Mouse (Mus musculus): Measurements from ENCODE around the gene Grb10. TPM values are rescaled to one million over a fixed set of nuclear protein-coding genes. Genes with fewer than 3 reads are reported as not detected.
A peak's percentile ranks its signal among the peaks of the same experiment; 100 is the strongest.

Grb10 gene
- polyA plus RNA-seq, 1 experiment from 2014 or later = 434 TPM

DNA sequence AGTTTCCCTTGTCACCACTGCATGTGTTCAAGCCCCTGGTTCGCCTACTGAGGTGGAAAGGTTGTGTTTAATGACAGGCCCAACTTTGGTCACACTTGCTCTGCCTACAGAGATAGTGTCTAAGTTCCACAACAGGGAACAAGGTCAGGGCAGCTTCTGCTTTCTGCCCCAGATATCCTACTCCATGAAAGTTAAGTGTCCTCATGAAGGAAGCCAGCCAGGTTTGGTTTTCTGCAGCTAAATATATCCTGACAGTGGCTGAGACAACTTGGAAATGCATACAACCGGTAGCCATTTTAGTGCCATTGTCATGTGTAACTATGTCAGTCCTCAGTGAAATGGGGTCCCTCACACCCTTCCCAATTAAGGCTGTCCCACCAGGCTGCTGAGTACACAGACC is 73.8 kb downstream of the Grb10 start:
- Histone ChIP-seq H3K9me3 (no peaks in the 10 kb centered on the region), H3K27me3 (no peaks in the 10 kb centered on the region), H3K9ac (no peak overlapping the region), H3K4me3 (no peak overlapping the region), H3K4me2 (no peak overlapping the region), H3K36me3 (peaks cover 28% of the 10 kb centered on the region; the same call in 1 of the 2 replicates), H3K27ac (peak overlapping the region; percentile 73), H3K4me1 (peaks cover 60% of the 10 kb centered on the region)
- 91% methylated on average over 2 of the region's 2 CpGs for WGBS
- no peak for ATAC-seq (ENCODE audit: insufficient number of reproducible peaks, low FRiP score, low TSS enrichment, low read depth)

DNA sequence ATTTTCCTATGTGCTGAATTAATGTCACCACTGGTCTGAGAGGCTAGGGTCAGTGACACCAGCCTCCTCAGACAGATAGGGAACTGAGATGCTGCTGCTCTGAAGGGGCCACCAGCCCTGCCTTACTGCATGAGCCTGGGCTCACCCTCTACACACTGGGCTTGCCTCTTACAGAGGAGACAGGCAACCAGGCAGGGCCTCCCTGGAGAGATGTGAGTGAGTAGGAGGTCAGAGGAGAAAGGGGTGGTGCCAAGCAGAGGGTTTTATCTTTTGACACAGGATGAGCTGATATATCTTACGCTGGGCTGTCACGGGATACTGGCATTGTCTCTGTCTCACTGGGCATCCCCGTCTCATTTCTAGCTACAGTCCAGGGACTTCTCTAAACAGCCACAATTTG is 74.9 kb downstream of the Grb10 start:
- no peaks in the 10 kb centered on the region for H3K27me3 ChIP-seq
- H3K36me3 ChIP-seq = peaks cover 20% of the 10 kb centered on the region; the same call in 1 of the 2 replicates
- H3K27ac ChIP-seq = peak overlapping the region; percentile 73
- H3K4me3 ChIP-seq = no peak overlapping the region
- H3K9me3 ChIP-seq = no peaks in the 10 kb centered on the region
- peaks cover 55% of the 10 kb centered on the region for H3K4me1 ChIP-seq
- ATAC-seq (ENCODE audit: insufficient number of reproducible peaks, low FRiP score, low TSS enrichment, low read depth) = 0 out of 2 replicates have a peak, but pooled peaks have one; percentile 56
- H3K4me2 ChIP-seq = no peak overlapping the region
- no peak overlapping the region for H3K9ac ChIP-seq
- 73% methylated on average over 3 of the region's 3 CpGs for WGBS

GRCm38 (mm10) chr11:11963065-11963464 is 75.4 kb downstream of the Grb10 start:
- Histone ChIP-seq H3K27me3 (no peaks in the 10 kb centered on the region), H3K4me1 (peaks cover 55% of the 10 kb centered on the region), H3K9me3 (no peaks in the 10 kb centered on the region), H3K9ac (no peak overlapping the region), H3K4me2 (no peak overlapping the region), H3K27ac (peak overlapping the region; percentile 73), H3K4me3 (no peak overlapping the region), H3K36me3 (peaks cover 16% of the 10 kb centered on the region; the same call in 1 of the 2 replicates)
- 76% methylated on average over 2 of the region's 2 CpGs for WGBS
- ATAC-seq (ENCODE audit: insufficient number of reproducible peaks, low FRiP score, low TSS enrichment, low read depth) = no peak

DNA sequence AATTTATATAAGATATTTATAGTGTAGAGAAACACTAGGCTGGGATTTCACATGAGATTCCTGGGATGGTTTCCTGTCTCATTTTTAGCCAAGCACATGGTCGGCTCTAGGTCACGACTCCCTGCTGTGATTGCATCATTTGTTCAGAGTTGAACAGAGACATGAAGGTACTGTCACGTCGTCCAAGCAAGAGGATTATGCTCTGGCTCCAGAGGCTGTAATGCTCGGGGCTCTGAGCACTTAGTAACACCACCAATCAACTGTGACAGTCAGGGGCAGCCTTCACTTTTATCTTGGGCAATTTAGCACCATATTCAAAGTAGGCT is 75.9 kb downstream of the Grb10 start:
- no peak overlapping the region for H3K4me3 ChIP-seq
- H3K4me2 ChIP-seq = no peak overlapping the region
- peaks cover 15% of the 10 kb centered on the region; the same call in 1 of the 2 replicates for H3K36me3 ChIP-seq
- no peaks in the 10 kb centered on the region for H3K9me3 ChIP-seq
- 17% methylated on average over 5 of the region's 5 CpGs for WGBS
- no peak overlapping the region for H3K9ac ChIP-seq
- H3K4me1 ChIP-seq = peaks cover 60% of the 10 kb centered on the region
- peak overlapping the region; percentile 33; the same call in 1 of the 2 replicates for H3K27ac ChIP-seq
- no peaks in the 10 kb centered on the region for H3K27me3 ChIP-seq
- ATAC-seq (ENCODE audit: insufficient number of reproducible peaks, low FRiP score, low TSS enrichment, low read depth) = no peak

GRCm38 (mm10) chr11:11961917-11962628 is 76.4 kb downstream of the Grb10 start:
- Histone ChIP-seq H3K4me2 (no peak overlapping the region), H3K9ac (no peak overlapping the region), H3K27ac (peak overlapping the region; percentile 84), H3K4me1 (peaks cover 59% of the 10 kb centered on the region), H3K36me3 (peaks cover 15% of the 10 kb centered on the region; the same call in 1 of the 2 replicates), H3K4me3 (no peak overlapping the region), H3K27me3 (no peaks in the 10 kb centered on the region), H3K9me3 (no peaks in the 10 kb centered on the region)
- no peak for ATAC-seq (ENCODE audit: insufficient number of reproducible peaks, low FRiP score, low TSS enrichment, low read depth)
- 46% methylated on average over 5 of the region's 5 CpGs for WGBS

- peak overlapping the region; percentile 84 for H3K27ac ChIP-seq
- H3K36me3 ChIP-seq = 0 out of 2 replicates have a peak, but pooled peaks cover 8% of the 10 kb centered on the region
- H3K9ac ChIP-seq = no peak overlapping the region
- H3K4me1 ChIP-seq = peaks cover 52% of the 10 kb centered on the region
- no peak overlapping the region for H3K4me3 ChIP-seq
- no peak for ATAC-seq (ENCODE audit: insufficient number of reproducible peaks, low FRiP score, low TSS enrichment, low read depth)
- no peak overlapping the region for H3K4me2 ChIP-seq
- WGBS = 13% methylated on average over 5 of the region's 5 CpGs
- no peaks in the 10 kb centered on the region for H3K9me3 ChIP-seq
- H3K27me3 ChIP-seq = no peaks in the 10 kb centered on the region
These were observed 77.6 kb downstream of the Grb10 start for GRCm38 (mm10) chr11:11960858-11961257.

DNA sequence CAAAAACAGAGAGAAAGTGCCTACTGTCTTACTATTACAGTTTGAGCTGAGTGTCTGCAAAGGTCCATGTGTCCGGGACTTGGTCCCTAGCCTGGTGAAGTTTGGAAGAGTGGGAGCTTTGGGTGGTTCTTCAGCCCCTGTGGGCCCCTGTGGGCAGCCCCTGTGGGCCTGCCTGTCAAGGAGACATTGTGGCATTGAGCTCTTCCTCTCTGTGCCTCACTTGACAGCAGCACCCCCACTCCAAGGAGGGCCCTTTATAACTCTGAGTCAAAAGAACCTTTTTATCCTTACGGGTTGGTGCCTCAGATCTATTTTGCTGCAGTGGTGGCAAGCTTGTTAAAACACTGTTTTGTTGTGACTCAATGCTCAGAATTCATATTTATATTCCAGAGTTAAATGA is 78.3 kb downstream of the Grb10 start:
- Histone ChIP-seq H3K36me3 (0 out of 2 replicates have a peak, but pooled peaks cover 4% of the 10 kb centered on the region), H3K9me3 (no peaks in the 10 kb centered on the region), H3K4me1 (peaks cover 53% of the 10 kb centered on the region), H3K4me2 (no peak overlapping the region), H3K27ac (peak overlapping the region; percentile 84), H3K9ac (no peak overlapping the region), H3K4me3 (no peak overlapping the region), H3K27me3 (no peaks in the 10 kb centered on the region)
- ATAC-seq (ENCODE audit: insufficient number of reproducible peaks, low FRiP score, low TSS enrichment, low read depth) = no peak
- 53% methylated on average over 2 of the region's 2 CpGs for WGBS

DNA sequence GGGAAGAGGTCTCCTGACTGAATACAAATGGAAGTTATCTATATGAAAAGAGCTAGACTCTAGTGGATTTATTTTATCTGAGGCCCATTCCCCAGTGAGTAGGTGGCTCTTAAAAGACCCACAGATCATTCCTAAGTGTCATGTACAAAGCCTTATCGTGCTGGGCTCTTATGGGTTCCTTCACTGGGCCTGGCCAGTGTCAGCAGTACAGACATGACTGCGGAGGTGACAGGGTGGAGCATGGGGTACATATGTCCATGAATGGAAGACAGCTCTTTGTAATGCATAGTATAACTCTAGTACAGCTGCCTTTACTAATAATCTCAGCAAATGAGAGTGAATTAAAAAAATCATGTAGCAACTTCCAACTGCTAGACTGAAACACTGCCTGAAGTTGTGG is 80.0 kb downstream of the Grb10 start:
- no peak for ATAC-seq (ENCODE audit: insufficient number of reproducible peaks, low FRiP score, low TSS enrichment, low read depth)
- Histone ChIP-seq H3K9me3 (no peaks in the 10 kb centered on the region), H3K36me3 (0 out of 2 replicates have a peak, but pooled peaks cover 3% of the 10 kb centered on the region), H3K9ac (no peak overlapping the region), H3K4me2 (no peak overlapping the region), H3K4me3 (no peak overlapping the region), H3K27ac (0 out of 2 replicates have a peak overlapping the region, but pooled peaks have one; percentile 62), H3K4me1 (peaks cover 65% of the 10 kb centered on the region), H3K27me3 (no peaks in the 10 kb centered on the region)
- 73% methylated on average over 2 of the region's 2 CpGs for WGBS

GRCm38 (mm10) chr11:11958061-11958361 is 80.5 kb downstream of the Grb10 start:
- H3K36me3 ChIP-seq = 0 out of 2 replicates have a peak, but pooled peaks cover 3% of the 10 kb centered on the region
- no peak overlapping the region for H3K9ac ChIP-seq
- no peak overlapping the region for H3K4me2 ChIP-seq
- H3K27ac ChIP-seq = peak overlapping the region; percentile 52
- H3K4me1 ChIP-seq = peaks cover 68% of the 10 kb centered on the region
- H3K4me3 ChIP-seq = no peak overlapping the region
- ATAC-seq (ENCODE audit: insufficient number of reproducible peaks, low FRiP score, low TSS enrichment, low read depth) = no peak
- H3K9me3 ChIP-seq = no peaks in the 10 kb centered on the region
- no peaks in the 10 kb centered on the region for H3K27me3 ChIP-seq
- WGBS = 69% methylated on average over 2 of the region's 2 CpGs

DNA sequence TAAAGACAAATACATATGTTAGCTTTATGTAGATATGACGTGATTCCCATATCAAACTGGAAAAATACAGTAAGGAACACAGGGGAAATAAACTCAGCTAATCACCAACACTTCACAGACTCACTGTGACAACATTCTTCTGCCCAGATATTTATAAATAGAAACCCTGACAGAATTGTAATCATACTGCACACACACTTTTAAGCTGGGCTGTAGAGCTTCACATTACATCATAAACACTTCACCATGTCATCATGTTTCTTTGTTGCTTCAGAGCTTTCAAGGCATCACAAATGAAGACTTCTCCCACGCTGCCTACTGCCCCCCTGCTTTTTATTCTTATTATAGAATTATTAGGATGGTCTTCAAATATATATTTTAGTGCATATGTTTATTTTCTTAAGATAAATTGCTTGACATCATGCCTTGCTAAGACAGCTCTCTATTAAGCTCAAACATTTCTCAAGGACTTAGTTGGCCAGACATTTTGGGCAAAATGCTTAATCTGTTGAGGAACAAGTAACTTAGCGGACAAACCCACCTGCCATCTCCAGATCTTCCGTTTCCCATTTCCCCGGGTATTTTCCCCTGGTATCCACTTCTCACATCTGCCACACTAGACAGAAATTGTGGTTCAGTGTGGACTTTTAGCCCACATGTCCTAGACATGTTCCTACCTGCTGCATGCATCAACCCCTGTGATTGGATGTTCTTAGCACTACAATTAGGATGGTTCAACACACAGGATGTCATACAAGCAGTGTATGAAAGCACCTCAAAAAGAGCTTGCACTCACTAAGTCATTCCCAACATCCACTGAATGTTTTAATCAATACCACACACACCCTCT is 81.0 kb downstream of the Grb10 start:
- no peak overlapping the region for H3K9ac ChIP-seq
- no peak for ATAC-seq (ENCODE audit: insufficient number of reproducible peaks, low FRiP score, low TSS enrichment, low read depth)
- H3K4me1 ChIP-seq = peaks cover 71% of the 10 kb centered on the region
- H3K27ac ChIP-seq = peak overlapping the region; percentile 52
- H3K27me3 ChIP-seq = no peaks in the 10 kb centered on the region
- H3K4me3 ChIP-seq = no peak overlapping the region
- no peaks in the 10 kb centered on the region for H3K9me3 ChIP-seq
- no peak overlapping the region for H3K4me2 ChIP-seq
- 75% methylated on average over 5 of the region's 5 CpGs for WGBS
- H3K36me3 ChIP-seq = 0 out of 2 replicates have a peak, but pooled peaks cover 3% of the 10 kb centered on the region

DNA sequence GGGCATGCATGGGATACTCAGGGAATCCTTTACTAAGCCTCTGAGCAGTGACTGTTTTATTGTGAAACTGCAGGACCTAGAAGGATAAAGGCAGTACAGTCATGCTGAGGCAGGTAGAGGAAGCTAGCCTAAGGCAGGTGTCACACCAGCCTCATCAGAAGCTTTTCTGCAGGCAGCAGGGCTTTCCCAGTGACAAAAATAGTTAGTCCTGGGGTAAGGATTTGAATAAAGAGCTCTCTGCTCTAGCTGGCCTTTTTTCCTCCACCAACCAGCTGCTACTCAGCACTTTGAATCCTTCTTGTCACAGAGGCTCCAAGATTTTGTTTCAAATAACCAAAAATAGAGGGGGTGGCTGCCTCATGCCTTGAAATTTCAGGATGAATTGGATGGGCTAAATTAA is 82.7 kb downstream of the Grb10 start:
- no peak overlapping the region for H3K9ac ChIP-seq
- H3K27me3 ChIP-seq = no peaks in the 10 kb centered on the region
- no peak for ATAC-seq (ENCODE audit: insufficient number of reproducible peaks, low FRiP score, low TSS enrichment, low read depth)
- H3K27ac ChIP-seq = peak overlapping the region; percentile 91
- no peak overlapping the region for H3K4me3 ChIP-seq
- no peaks in the 10 kb centered on the region for H3K9me3 ChIP-seq
- peaks cover 67% of the 10 kb centered on the region for H3K4me1 ChIP-seq
- H3K4me2 ChIP-seq = no peak overlapping the region
- peaks cover 12% of the 10 kb centered on the region; the same call in 1 of the 2 replicates for H3K36me3 ChIP-seq

DNA sequence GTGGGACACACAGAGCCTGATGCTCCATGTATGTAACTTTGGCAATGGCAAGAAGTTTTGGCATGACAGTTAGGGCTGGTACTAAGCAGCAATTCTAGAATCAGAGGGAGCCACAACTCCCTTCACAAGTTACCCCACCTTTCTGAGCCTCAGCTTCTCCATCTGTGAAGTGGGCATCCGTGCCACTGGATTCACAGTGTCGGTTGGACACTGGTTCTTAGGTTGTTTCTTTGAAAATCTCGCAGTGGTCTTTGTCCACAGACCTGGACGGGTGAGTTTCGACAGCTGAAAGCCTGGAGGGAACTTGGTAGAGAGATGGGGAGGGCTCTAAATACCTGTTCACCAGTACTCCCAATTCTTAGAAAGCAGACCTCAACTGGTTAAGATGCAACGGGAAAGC is 83.9 kb downstream of the Grb10 start:
- H3K36me3 ChIP-seq = peaks cover 17% of the 10 kb centered on the region; the same call in 1 of the 2 replicates
- 85% methylated on average over 6 of the region's 6 CpGs for WGBS
- ATAC-seq (ENCODE audit: insufficient number of reproducible peaks, low FRiP score, low TSS enrichment, low read depth) = no peak
- no peak overlapping the region for H3K4me3 ChIP-seq
- H3K27ac ChIP-seq = peak overlapping the region; percentile 91
- H3K9me3 ChIP-seq = no peaks in the 10 kb centered on the region
- H3K27me3 ChIP-seq = no peaks in the 10 kb centered on the region
- peaks cover 58% of the 10 kb centered on the region for H3K4me1 ChIP-seq
- no peak overlapping the region for H3K4me2 ChIP-seq
- H3K9ac ChIP-seq = no peak overlapping the region
